Mouse (Mus musculus): ENCODE measurements around the gene Krt39. TPM values are rescaled to one million over a fixed set of nuclear protein-coding genes. Genes with fewer than 3 reads are reported as not detected.
A peak's percentile ranks its signal among the peaks of the same experiment; 100 is the strongest.

Gene Krt39
- polyA plus RNA-seq, 1 experiment from 2014 or later: not detected

DNA sequence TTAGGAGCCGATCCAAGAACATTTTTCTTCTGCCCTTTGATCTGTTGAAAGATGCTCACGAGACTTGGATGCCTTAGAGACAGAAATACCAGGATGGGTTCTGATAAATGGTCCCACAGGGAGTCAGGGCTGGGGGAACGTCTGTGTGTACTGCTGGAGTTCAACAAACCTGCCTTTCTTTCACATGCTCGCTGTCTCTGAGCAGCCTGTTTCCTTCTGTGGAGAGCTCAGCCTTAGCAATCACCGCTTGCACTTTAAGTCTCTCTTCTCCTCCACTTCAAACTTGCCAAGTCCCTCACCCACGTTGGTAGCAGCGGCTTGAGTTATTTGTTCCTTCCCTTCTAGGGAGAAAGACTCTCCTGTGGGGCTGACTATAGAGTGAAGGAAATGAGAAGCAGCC is 54.8 kb downstream of the Krt39 start:
- WGBS: 62% methylated on average over 7 of the region's 7 CpGs
- Histone ChIP-seq H3K36me3 (no peaks in the 10 kb centered on the region), H3K9me3 (replicated peaks) (no peaks in the 10 kb centered on the region), H3K4me3 (no peak overlapping the region), H3K27me3 (ENCODE audit: low read depth, poor library complexity, severe bottlenecking) (no peaks in the 10 kb centered on the region), H3K27ac (replicated peaks) (no peak overlapping the region), H3K4me1 (no peaks in the 10 kb centered on the region)
- no peak for DNase-seq (ENCODE audit: low spot score)

DNA sequence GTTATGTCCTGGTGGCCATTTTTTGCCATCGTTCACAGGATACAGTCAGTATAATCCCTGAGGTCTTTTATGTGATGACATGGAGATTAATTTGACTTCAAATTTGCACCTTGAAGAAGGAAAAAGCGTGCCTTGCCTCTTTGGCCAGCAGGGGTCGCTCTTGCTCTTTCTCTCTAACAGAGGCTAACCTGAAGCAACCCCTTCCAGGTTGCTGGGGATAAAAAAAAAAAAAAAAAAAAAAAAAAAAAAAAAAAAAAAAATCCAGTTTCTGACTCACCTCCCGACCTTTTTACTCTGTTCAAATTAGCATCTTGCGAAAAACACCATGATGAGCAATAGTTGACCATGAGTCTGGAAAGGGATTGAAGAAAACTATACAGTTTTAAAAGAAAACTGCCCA is 56.3 kb downstream of the Krt39 start:
- DNase-seq (ENCODE audit: low spot score): peak; percentile 79
- Histone ChIP-seq H3K27ac (replicated peaks) (no peak overlapping the region), H3K36me3 (no peaks in the 10 kb centered on the region), H3K27me3 (ENCODE audit: low read depth, poor library complexity, severe bottlenecking) (no peaks in the 10 kb centered on the region), H3K4me3 (no peak overlapping the region), H3K4me1 (no peaks in the 10 kb centered on the region), H3K9me3 (replicated peaks) (no peaks in the 10 kb centered on the region)
- WGBS: 6% methylated on average over 5 of the region's 5 CpGs

Other genes starting within 250 kb of the Krt39 start
- not detected in 2 replicates for gene Krt24, start 236.1 kb downstream of the Krt39 start, polyA plus RNA-seq (2016; fragmentation: Nextera tagmentation; extraction: Ambion mirVana)
- gene Krt25, start 198.4 kb downstream of the Krt39 start, polyA plus RNA-seq (2016; fragmentation: Nextera tagmentation; extraction: Ambion mirVana): not detected in 2 replicates
- gene Krt26, start 183.4 kb downstream of the Krt39 start, polyA plus RNA-seq (2016; fragmentation: Nextera tagmentation; extraction: Ambion mirVana): 0.21 and 0.60 TPM in 2 replicates
- gene Krt27, start 170.2 kb downstream of the Krt39 start, polyA plus RNA-seq (2016; fragmentation: Nextera tagmentation; extraction: Ambion mirVana): not detected in 2 replicates
- 0.21 and 0.32 TPM in 2 replicates for gene Krt28, start 146.4 kb downstream of the Krt39 start, polyA plus RNA-seq (2016; fragmentation: Nextera tagmentation; extraction: Ambion mirVana)
- 24.0 and 27.6 TPM in 2 replicates for gene Krt10, start 132.0 kb downstream of the Krt39 start, polyA plus RNA-seq (2016; fragmentation: Nextera tagmentation; extraction: Ambion mirVana)
- gene Krt12, start 99.1 kb downstream of the Krt39 start, polyA plus RNA-seq (2016; fragmentation: Nextera tagmentation; extraction: Ambion mirVana): not detected in 2 replicates
- 0.65 and 0.68 TPM in 2 replicates for gene Krt20, start 83.2 kb downstream of the Krt39 start, polyA plus RNA-seq (2016; fragmentation: Nextera tagmentation; extraction: Ambion mirVana)
- not detected in 2 replicates for gene Krt23, start 28.2 kb downstream of the Krt39 start, polyA plus RNA-seq (2016; fragmentation: Nextera tagmentation; extraction: Ambion mirVana)
- gene Krt40, start 21.8 kb upstream of the Krt39 start, polyA plus RNA-seq (2016; fragmentation: Nextera tagmentation; extraction: Ambion mirVana): not detected in 2 replicates
- gene Krtap3-3, start 29.5 kb upstream of the Krt39 start, polyA plus RNA-seq (2016; fragmentation: Nextera tagmentation; extraction: Ambion mirVana): not detected in 2 replicates
- not detected in 2 replicates for gene Krtap3-2, start 35.5 kb upstream of the Krt39 start, polyA plus RNA-seq (2016; fragmentation: Nextera tagmentation; extraction: Ambion mirVana)
- not detected in 2 replicates for gene Gm11939, start 38.1 kb upstream of the Krt39 start, polyA plus RNA-seq (2016; fragmentation: Nextera tagmentation; extraction: Ambion mirVana)
- not detected in 2 replicates for gene Krtap3-1, start 45.3 kb upstream of the Krt39 start, polyA plus RNA-seq (2016; fragmentation: Nextera tagmentation; extraction: Ambion mirVana)
- gene Krtap1-5, start 59.7 kb upstream of the Krt39 start, polyA plus RNA-seq (2016; fragmentation: Nextera tagmentation; extraction: Ambion mirVana): not detected in 2 replicates
- gene Krtap1-4, start 62.3 kb upstream of the Krt39 start, polyA plus RNA-seq (2016; fragmentation: Nextera tagmentation; extraction: Ambion mirVana): not detected in 2 replicates
- gene Krtap1-3, start 70.0 kb upstream of the Krt39 start, polyA plus RNA-seq (2016; fragmentation: Nextera tagmentation; extraction: Ambion mirVana): not detected in 2 replicates
- not detected in 2 replicates for gene Krtap9-3, start 76.8 kb upstream of the Krt39 start, polyA plus RNA-seq (2016; fragmentation: Nextera tagmentation; extraction: Ambion mirVana)
- gene Gm11938, start 82.0 kb upstream of the Krt39 start, polyA plus RNA-seq (2016; fragmentation: Nextera tagmentation; extraction: Ambion mirVana): not detected in 2 replicates
- not detected in 2 replicates for gene Gm11937, start 88.9 kb upstream of the Krt39 start, polyA plus RNA-seq (2016; fragmentation: Nextera tagmentation; extraction: Ambion mirVana)
- not detected in 2 replicates for gene Krtap2-4, start 93.5 kb upstream of the Krt39 start, polyA plus RNA-seq (2016; fragmentation: Nextera tagmentation; extraction: Ambion mirVana)
- gene Gm11562, start 99.1 kb upstream of the Krt39 start, polyA plus RNA-seq (2016; fragmentation: Nextera tagmentation; extraction: Ambion mirVana): not detected in 2 replicates
- not detected in 2 replicates for gene Krtap4-1, start 106.9 kb upstream of the Krt39 start, polyA plus RNA-seq (2016; fragmentation: Nextera tagmentation; extraction: Ambion mirVana)
- gene Krtap4-2, start 113.7 kb upstream of the Krt39 start, polyA plus RNA-seq (2016; fragmentation: Nextera tagmentation; extraction: Ambion mirVana): not detected in 2 replicates
- gene Krtap4-7, start 122.8 kb upstream of the Krt39 start, polyA plus RNA-seq (2016; fragmentation: Nextera tagmentation; extraction: Ambion mirVana): not detected in 2 replicates
- gene Gm11555, start 128.9 kb upstream of the Krt39 start, polyA plus RNA-seq (2016; fragmentation: Nextera tagmentation; extraction: Ambion mirVana): not detected in 2 replicates
- not detected in 2 replicates for gene Gm11563, start 137.6 kb upstream of the Krt39 start, polyA plus RNA-seq (2016; fragmentation: Nextera tagmentation; extraction: Ambion mirVana)
- gene Krtap4-6, start 144.6 kb upstream of the Krt39 start, polyA plus RNA-seq (2016; fragmentation: Nextera tagmentation; extraction: Ambion mirVana): not detected in 2 replicates
- gene Gm14190, start 169.4 kb upstream of the Krt39 start, polyA plus RNA-seq (2016; fragmentation: Nextera tagmentation; extraction: Ambion mirVana): not detected in 2 replicates
- gene Gm14180, start 213.0 kb upstream of the Krt39 start, polyA plus RNA-seq (2016; fragmentation: Nextera tagmentation; extraction: Ambion mirVana): not detected in 2 replicates

Data from midbrain, embryonic 10.5 days (tissue).